ENCODE assay signal across 8 mouse cellular contexts in genomic region chr4:136177612-136178474, GRCm38 (mm10). TPM values are rescaled to one million over a fixed set of nuclear protein-coding genes. Genes with fewer than 3 reads are reported as not detected.
DNase-seq lines count a peak whose midpoint lies in the region; ATAC-seq and TF ChIP-seq lines count a peak whose summit lies in the region.

No protein-coding gene starts in this region.

- ATAC-seq in forebrain, embryonic 14.5 days: peak; percentile 19
- ATAC-seq in hindbrain, embryonic 16.5 days: no peak

- H3K36me3 ChIP-seq in forebrain, embryonic 14.5 days (ENCODE audit: control insufficient read depth, insufficient read depth, low read length): no peaks in the 10 kb centered on the region
- no peaks in the 10 kb centered on the region for H3K36me3 ChIP-seq in hindbrain, embryonic 16.5 days (ENCODE audit: control insufficient read depth, insufficient read depth, low read length)
- no peaks in the 10 kb centered on the region for H3K36me3 ChIP-seq in spleen, adult 2 months (ENCODE audit: control insufficient read depth, insufficient read depth, low read length)

- no peaks in the 10 kb centered on the region for H3K9me3 ChIP-seq in forebrain, embryonic 14.5 days (replicated peaks; ENCODE audit: control insufficient read depth, low read length)
- no peaks in the 10 kb centered on the region for H3K9me3 ChIP-seq in hindbrain, embryonic 16.5 days (ENCODE audit: control insufficient read depth, low read length)

- DNase-seq in B cell, adult 2 months: peak; percentile 60 to 68
- DNase-seq in NIH3T3 (ENCODE audit: low read depth): peak; percentile 38
- peak; percentile 48 for DNase-seq in forebrain, embryonic 14.5 days (ENCODE audit: low spot score)
- DNase-seq in lung, adult 18-20 months: peak; percentile 81 to 88
- DNase-seq in spleen, adult 2 months (ENCODE audit: low read depth in 1 of 2, low spot score in 2 of 2): peak; percentile 59 to 75
- DNase-seq in right cerebral cortex, postnatal 25 days: no peak
- no peak for DNase-seq in right cerebral cortex, postnatal 4 days

- H3K4me1 ChIP-seq in forebrain, embryonic 14.5 days (ENCODE audit: control insufficient read depth, insufficient read depth, low read length): peaks cover 16% of the 10 kb centered on the region; the same call in 1 of the 2 replicates
- peaks cover 18% of the 10 kb centered on the region for H3K4me1 ChIP-seq in hindbrain, embryonic 16.5 days (ENCODE audit: control insufficient read depth, insufficient read depth, low read depth, low read length)
- H3K4me1 ChIP-seq in spleen, adult 2 months (ENCODE audit: control insufficient read depth, insufficient read depth, insufficient read length): peaks cover 61% of the 10 kb centered on the region; the same call in 1 of the 2 replicates

- no peaks in the 10 kb centered on the region for H3K27me3 ChIP-seq in forebrain, embryonic 14.5 days (replicated peaks; ENCODE audit: control insufficient read depth, insufficient read depth, low read length)
- H3K27me3 ChIP-seq in hindbrain, embryonic 16.5 days (replicated peaks; ENCODE audit: control insufficient read depth, insufficient read depth, low read length): no peaks in the 10 kb centered on the region
- H3K27me3 ChIP-seq in spleen, adult 2 months (ENCODE audit: control insufficient read depth, insufficient read depth, low read length): no peaks in the 10 kb centered on the region

- no peak overlapping the region for H3K4me3 ChIP-seq in forebrain, embryonic 14.5 days (ENCODE audit: low read depth, low read length)
- no peak overlapping the region for H3K4me3 ChIP-seq in hindbrain, embryonic 16.5 days (ENCODE audit: low read length)
- peak overlapping the region; percentile 24; the same call in 1 of the 2 replicates for H3K4me3 ChIP-seq in spleen, adult 2 months (ENCODE audit: extremely low read depth, insufficient read depth, insufficient read length)

- peak overlapping the region; percentile 60 for H3K27ac ChIP-seq in forebrain, embryonic 14.5 days (ENCODE audit: low read depth, low read length)
- peak overlapping the region; percentile 16; the same call in 1 of the 2 replicates for H3K27ac ChIP-seq in hindbrain, embryonic 16.5 days (ENCODE audit: low read depth, low read length)
- H3K27ac ChIP-seq in spleen, adult 2 months (ENCODE audit: insufficient read depth, low read length): peak overlapping the region; percentile 96

- no peak overlapping the region for H3K9ac ChIP-seq in forebrain, embryonic 14.5 days (ENCODE audit: low read length)
- H3K9ac ChIP-seq in hindbrain, embryonic 16.5 days (ENCODE audit: low read depth, low read length): peak overlapping the region; percentile 1; the same call in 1 of the 2 replicates

- no peak overlapping the region for H3K4me2 ChIP-seq in forebrain, embryonic 14.5 days (ENCODE audit: low read length)
- H3K4me2 ChIP-seq in hindbrain, embryonic 16.5 days (ENCODE audit: low read length): no peak overlapping the region; the same call in 1 of the 2 replicates

- TF ChIP-seq CTCF in spleen, adult 2 months (IDR thresholded peaks at IDR 0.05; ENCODE audit: extremely low read depth, insufficient read depth, insufficient read length, insufficient replicate concordance): no peak

- whole genome bisulfite sequencing in forebrain, embryonic 14.5 days: 34% methylated on average over 11 of the region's 11 CpGs
- WGBS in hindbrain, embryonic 16.5 days: 29% methylated on average over 11 of the region's 11 CpGs
- 7% methylated on average over 11 of the region's 11 CpGs for WGBS in spleen, adult 2 months

- peak; percentile 35 for TF ChIP-seq POLR2A in spleen, adult 2 months (IDR thresholded peaks at IDR 0.05; ENCODE audit: low read depth, low read length)

RNA-seq across cellular contexts. Expression of gene E2f2, which starts 5.6 kb away (rescaled TPM):
- polyA plus RNA-seq in forebrain, embryonic 14.5 days (2014; fragmentation: Nextera tagmentation; extraction: Ambion mirVana): 4.5 and 5.5 TPM in 2 replicates
- polyA plus RNA-seq in hindbrain, embryonic 16.5 days (2015; fragmentation: Nextera tagmentation; extraction: Ambion mirVana): 3.4 TPM in 2 replicates
- polyA plus RNA-seq in spleen, adult 2 months (2012; rRNA removed): 32.1 and 33.5 TPM in 2 replicates

RNA-seq across cellular contexts. Expression of gene Asap3, which starts 28.3 kb away (rescaled TPM):
- polyA plus RNA-seq in forebrain, embryonic 14.5 days (2014; fragmentation: Nextera tagmentation; extraction: Ambion mirVana): 1.6 and 2.4 TPM in 2 replicates
- polyA plus RNA-seq in hindbrain, embryonic 16.5 days (2015; fragmentation: Nextera tagmentation; extraction: Ambion mirVana): 6.2 and 7.9 TPM in 2 replicates
- polyA plus RNA-seq in spleen, adult 2 months (2012; rRNA removed): 1.9 and 2.5 TPM in 2 replicates

RNA-seq across cellular contexts. Expression of gene Id3, which starts 34.5 kb away (rescaled TPM):
- 117 and 118 TPM in 2 replicates for polyA plus RNA-seq in forebrain, embryonic 14.5 days (2014; fragmentation: Nextera tagmentation; extraction: Ambion mirVana)
- 214 and 226 TPM in 2 replicates for polyA plus RNA-seq in hindbrain, embryonic 16.5 days (2015; fragmentation: Nextera tagmentation; extraction: Ambion mirVana)
- 138 and 195 TPM in 2 replicates for polyA plus RNA-seq in spleen, adult 2 months (2012; rRNA removed)

Comparison
In these comparisons a context has a peak if more than half of its experiments do, and no peak if none do; other contexts are left out.
1. DNase-seq: peak in B cell, adult 2 months (2 of 2), NIH3T3 (single experiment), forebrain, embryonic 14.5 days (single experiment), lung, adult 18-20 months (2 of 2) and spleen, adult 2 months (2 of 2); none in right cerebral cortex, postnatal 25 days (single experiment) and right cerebral cortex, postnatal 4 days (single experiment).
2. H3K27ac ChIP-seq: peak in every context shown above with its lines; median percentile 96 in spleen, adult 2 months; 60 in forebrain, embryonic 14.5 days; 16 in hindbrain, embryonic 16.5 days.